Mouse (Mus musculus) left cerebral cortex, adult 9 months (tissue): ENCODE measurements around the gene Ugcg.

Experiments used
- DNase-seq, 2 experiments: peaks; one replicate each; pipeline ENCODE4 v3.0.0; 2022; ENCODE audit warnings: low spot score in 2 of 2

Gene Ugcg

DNA sequence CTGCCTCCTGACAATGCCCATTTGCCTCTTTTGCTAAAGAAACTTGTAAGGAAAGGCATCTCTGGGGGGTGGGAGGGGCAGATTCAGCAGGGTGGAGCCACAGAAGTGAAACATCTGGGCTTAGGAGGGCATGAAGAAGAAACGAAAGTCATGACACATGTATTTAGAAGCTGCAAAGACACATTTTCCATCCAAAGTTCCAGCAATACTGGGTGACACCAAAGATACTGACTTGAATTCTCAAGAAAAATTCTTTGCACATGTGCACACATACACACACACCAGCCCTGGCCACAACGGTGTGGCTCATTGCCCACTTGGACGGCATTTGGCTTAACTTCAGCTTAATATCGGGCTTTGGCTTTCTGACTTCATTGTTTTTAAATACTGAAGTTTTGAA, 35.8 kb downstream of the Ugcg start:
- DNase-seq, result no peak

- no peak for DNase-seq
Measured at GRCm38 (mm10) chr4:59227047-59227446, 38.0 kb downstream of the Ugcg start.

- DNase-seq, result no peak
Measured at GRCm38 (mm10) chr4:59228951-59229350, 39.9 kb downstream of the Ugcg start.

- DNase-seq, result no peak
Measured at GRCm38 (mm10) chr4:59231266-59232055, 42.4 kb downstream of the Ugcg start.

DNA sequence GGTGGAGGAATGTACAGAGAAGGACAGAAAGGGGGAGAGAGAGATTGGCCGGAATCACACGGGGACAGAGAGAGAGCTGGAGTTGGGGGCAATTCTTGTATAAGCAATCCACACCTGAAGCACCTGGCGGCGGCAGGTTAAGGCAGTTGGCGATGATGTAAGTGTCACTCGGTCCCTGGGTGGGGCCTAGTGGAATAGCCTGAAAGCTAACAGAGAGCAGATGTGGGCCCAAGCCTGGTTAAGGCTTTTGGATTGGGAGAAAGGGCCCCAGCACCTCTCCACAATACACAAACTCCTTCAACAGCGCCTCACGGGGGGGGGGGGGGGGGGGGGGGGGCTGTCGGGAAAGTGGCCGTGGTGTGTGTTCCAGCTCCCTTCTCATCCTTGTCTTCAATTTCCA, 45.0 kb downstream of the Ugcg start:
- no peak for DNase-seq

DNA sequence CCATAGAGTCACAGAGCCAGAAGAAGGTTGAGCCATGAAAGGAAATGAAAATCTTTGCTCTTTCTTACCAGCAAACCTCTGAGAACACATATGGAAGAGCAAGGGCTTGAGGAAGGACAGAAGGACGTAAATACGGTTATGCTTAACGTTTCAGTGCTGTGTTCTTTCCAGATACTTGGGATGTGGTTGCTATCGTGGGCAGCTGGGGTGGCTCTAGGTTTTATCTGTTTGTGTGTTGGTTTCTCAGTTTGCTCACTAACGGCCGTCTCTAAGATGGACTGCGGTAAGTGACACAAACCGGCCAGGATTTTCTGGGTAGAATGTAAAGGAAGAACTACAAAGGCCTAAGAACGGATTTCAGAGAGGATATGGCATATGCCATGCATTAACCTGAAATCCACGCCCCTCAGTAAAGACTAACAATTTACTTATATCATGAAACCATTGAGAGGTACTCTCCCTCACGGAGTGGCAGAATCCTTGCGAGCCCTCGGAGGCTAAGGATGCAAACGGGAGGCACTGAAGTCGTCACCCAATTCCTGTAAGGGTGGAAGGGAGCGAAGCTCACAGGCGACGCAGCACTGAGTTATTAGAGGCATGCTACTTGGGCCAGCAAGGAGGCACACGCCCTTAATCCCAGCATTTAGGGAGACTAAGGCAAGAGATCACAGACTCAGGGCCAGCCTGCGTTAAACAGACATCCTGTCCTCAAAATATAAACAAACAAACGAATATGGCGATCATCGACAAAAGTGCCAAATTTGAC, 45.6 kb downstream of the Ugcg start:
- no peak for DNase-seq

DNA sequence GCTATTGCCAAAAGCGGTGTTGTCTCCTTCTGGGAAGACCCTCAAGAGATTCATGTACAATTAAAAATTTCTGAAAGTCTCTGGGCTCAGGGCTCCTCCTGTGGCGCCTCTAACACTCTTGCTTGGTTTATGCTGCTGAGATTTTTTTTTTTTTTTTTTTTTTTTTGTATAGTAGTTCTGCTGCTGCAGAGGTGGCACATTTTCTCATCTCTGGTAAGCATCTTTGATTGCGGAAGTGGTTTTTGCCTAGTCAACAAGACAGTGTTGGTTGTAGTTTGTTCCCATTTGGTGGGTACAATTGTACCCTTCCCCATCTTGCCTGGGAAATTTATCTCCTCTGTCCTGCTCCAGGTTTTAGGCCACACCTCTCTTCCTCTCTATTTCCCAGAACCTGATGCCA, 47.3 kb downstream of the Ugcg start:
- no peak for DNase-seq

GRCm38 (mm10) chr4:59238641-59239311, 49.7 kb downstream of the Ugcg start:
- DNase-seq, result peak in 1 of 2 experiments; percentile 33

GRCm38 (mm10) chr4:59239312-59239728, 50.3 kb downstream of the Ugcg start:
- no peak for DNase-seq

DNA sequence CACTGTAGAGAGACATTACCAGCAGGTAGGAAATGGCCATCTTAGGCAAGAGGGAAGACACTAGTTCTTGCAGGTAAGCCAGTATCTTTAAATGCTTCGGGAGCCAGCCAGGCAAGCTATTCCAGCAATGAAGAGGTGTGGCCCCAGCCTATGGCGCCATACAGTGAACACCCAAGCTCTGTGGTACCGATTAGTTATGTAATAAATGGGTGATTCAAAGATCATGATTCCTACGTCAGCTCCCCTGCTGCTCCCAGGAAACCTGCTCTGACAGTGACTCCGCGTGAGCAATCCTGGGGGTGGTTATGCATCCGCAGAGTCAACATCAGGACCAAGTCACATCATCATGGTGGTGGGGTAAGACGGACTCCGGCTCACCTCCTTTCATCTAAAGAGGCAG, 51.1 kb downstream of the Ugcg start:
- no peak for DNase-seq

DNA sequence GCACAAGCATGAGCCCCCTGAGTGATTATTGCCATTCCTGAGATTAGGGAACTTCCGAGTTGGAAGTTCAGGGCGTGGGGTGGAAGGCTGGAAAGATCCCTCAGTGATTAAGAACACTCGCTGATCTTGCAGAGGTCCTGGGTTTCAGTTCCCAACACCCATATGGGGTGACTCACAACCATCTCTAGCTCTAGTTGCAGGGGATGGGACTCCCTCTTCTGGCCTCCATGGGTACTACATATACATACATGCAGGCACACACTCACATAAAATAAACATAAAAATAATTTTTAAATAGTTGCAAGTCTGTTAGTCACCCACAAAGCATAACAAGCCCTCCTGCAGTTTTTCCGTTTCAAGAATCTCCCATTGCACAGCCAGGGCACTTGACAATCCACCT, 52.0 kb downstream of the Ugcg start:
- DNase-seq, result no peak

DNA sequence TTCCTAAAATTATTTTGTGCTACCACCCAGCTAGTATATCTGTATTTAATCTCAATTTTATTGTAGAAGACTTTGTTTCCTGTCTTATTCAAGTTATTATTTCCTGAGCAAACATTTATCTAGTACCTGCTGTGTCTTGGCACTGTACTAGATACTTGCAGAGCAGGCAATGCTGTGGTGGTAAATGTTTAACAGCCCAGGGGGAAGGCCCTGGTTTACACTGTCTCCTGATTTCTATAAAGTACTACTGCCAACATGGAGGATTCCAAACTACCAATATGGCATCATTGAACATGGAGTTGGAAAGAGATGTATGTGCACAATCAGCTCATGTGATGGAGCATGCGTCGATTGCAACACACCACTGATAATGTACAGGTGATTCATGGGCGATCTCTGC, 53.2 kb downstream of the Ugcg start:
- no peak for DNase-seq

DNA sequence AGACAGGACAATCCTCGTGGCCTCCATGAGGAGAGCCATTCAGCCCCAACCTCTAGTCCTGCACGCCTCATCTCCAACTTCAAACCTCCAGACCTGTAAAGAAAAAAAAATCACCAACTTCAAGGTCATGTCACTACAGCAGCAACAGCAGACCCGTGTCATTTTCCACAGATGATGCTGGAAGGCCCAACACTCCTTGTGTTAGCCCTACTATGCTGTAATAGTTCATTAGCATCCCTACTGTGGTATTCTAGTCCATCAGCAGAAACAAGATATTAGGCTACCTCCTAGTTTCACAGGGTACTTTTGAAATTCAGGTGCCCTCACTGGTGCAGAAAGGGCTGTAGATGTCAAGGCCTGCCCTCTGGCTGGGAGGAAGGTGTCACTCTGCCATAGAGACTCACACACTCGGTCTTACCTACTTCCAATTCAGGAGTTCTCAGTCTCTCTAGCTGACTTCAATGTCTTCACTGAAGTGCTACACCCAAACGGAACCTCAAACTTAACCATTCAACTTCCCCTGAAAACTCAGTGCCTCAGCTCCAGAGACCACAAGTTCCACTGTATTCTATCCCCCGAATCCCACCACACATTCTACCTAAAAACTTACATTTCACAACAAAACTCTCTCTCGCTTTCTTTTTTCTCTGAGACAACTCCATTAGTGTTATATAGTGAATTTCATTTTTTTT, 54.9 kb downstream of the Ugcg start:
- DNase-seq, result no peak

DNA sequence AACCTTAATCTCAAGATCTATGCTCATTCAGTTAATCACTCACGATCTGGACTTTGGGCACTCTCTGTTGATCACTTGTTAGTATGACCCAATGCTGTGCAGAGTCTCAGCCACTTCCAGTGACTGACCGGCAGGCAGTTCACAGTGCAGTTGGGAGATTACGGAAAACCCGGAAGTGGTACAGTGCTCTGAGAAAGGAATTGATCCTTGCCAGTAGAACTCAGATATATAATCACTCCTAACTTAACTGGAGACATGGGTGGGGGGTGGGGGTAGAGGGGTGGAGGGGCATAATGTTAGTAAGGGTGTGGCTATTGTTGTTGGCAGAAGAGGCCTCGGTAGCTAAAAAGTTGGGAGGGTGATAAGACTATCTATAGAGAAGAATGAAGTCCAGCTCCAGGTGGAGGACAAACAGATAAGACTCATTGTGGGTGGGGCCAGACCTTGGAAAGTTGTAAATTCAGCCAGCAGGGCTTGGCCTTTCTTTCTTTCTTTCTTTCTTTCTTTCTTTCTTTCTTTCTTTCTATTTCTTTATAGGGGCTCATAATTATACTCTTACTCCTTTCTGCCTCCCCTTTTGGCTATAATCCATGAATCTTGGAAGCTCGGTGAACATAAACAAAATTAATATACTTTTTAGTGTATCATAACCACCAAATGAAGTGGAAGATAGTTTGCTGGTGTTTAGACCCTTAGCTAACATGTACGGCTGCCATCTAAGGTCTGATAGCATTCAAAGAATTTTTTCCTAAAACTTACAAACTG, 55.9 kb downstream of the Ugcg start:
- no peak for DNase-seq

- DNase-seq, result no peak
Measured at GRCm38 (mm10) chr4:59245776-59246175, 56.7 kb downstream of the Ugcg start.

DNA sequence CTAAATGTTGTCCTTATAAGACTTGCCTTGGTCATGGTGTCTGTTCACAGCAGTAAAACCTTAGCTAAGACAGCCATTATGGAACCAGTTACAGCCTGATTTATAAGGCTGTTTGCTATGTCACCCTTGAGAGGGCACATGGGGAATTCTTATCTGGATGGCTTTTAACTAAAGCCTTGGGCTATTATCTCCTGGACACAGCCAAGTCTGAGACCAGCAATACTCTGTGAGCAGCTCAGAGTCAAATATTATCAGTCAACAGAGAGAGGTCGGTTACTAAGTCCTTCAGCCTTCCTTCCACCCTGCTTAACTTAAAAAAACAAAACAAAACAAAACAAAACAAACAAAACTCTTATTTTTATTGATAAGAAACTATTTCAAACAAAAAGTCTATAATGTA, 58.5 kb downstream of the Ugcg start:
- no peak for DNase-seq

- no peak for DNase-seq
Measured at GRCm38 (mm10) chr4:59248035-59248434, 59.0 kb downstream of the Ugcg start.

DNA sequence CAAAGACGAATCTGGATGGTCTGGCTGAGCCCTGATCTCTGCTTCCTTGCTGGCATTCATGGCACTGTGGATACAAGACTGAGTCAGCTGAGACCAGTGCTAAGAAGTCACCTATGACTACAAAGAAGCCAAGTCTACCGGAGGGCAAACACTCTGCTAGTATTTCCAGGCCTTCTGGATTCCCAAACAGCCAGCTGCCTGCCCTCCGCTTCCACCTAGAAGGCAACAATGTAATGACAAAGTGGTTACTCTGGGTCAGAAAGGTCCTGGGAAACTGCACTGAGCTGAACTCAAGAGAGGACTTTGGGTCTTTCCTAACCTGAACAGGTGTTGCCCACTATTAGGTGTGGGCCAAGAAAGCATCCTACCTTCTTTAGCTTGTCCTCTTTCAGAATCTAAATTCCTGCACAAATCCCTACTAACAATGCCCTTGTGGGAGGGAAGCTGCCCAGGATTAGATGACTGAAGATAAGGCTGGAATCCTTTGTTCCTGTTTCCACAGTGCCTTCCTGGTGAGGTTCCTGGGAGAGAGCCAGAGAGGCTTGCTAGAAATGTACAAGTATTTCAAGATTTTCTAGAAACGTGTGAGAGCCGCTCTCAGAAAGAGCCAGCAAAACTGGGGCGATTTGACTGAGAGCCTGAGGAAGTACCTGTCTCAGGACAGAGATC, 63.5 kb downstream of the Ugcg start:
- no peak for DNase-seq

DNA sequence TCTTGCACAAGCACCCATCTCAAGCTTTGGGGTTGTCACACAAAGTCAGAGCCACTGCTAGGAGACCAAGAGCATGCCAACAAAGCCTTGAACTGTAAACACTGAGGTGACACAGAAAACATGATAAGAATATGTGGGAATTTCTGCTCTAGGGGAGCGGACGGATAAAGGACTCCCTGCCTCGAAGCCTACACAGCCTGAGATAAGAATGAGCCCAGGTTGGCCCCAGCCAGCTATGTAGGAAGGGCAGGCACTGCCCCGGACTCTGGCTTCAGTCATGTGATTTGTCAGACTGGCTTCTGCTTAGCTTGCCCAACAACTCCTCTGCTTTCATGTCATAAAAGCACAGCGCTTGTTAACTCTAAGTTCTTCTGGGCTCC, 64.0 kb downstream of the Ugcg start:
- DNase-seq, result no peak

DNA sequence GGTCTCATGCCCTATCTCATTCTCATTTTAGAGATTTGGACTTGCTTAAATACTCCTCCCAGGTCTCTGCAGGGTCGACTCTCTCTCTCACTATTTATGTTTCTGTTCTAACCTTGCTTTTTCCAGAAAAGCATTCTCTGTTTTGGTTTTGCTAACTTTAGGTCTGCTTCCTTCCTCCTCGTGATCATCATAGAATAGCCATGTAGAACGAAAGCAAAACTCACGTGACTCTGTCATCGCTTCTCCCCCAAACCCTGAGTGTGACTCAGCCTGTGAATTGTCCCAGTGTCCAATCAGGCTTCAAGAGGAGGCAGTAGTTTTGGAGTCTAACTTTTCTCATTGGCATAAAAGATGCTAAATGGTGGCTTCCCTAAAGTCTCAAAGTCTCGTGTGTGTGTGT, 65.3 kb downstream of the Ugcg start:
- no peak for DNase-seq

DNA sequence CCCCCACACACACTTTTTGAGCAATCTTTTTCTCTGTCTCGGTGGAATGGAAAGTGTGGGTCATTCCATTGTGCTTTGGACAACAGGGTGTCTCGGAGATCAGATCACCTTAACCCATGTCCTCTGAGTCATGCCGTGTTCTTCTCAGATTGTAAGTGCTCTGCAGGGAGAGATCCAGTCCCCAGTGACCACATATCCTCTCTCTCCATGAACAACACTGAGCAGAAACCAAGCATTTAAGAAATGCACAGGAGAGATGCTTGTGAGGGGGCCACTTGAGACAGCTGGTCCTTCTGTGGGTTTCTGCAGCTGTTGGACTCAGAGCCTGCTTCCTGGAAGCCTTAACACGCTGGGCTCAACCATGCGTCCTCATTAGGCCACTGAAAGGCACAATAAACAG, 66.9 kb downstream of the Ugcg start:
- DNase-seq, result no peak
